Mouse (Mus musculus) E14TG2a.4 (cell line): ENCODE measurements around the gene Pdzd2.

Experiments
- CTCF ChIP-seq: conservative IDR thresholded peaks from 2 replicates; pipeline ENCODE4 v1.5.1; 2014; ENCODE audit warnings: low read length
- NANOG ChIP-seq: IDR thresholded peaks from 2 replicates; pipeline ENCODE4 v1.6.1; 2014; ENCODE audit warnings: borderline replicate concordance, low read length, mixed read lengths

- no peak for TF ChIP-seq CTCF
- TF ChIP-seq NANOG = no peak
Measured at GRCm38 (mm10) chr15:12781296-12781695, 41.6 kb upstream of the Pdzd2 start.
